Mouse (Mus musculus) megakaryocyte, embryonic 14.5 days (primary cell): Measurements from ENCODE around the gene Cactin.

Experiments used
- FLI1 ChIP-seq: IDR thresholded peaks from 2 replicates; pipeline ENCODE4 v1.6.1; 2012; ENCODE audit warnings: low read length, inconsistent platforms, mixed read lengths
- GATA1 ChIP-seq: IDR thresholded peaks from 3 replicates; pipeline ENCODE4 v1.6.1; 2012; ENCODE audit warnings: mixed read lengths, low read length, inconsistent platforms, borderline replicate concordance

DNA sequence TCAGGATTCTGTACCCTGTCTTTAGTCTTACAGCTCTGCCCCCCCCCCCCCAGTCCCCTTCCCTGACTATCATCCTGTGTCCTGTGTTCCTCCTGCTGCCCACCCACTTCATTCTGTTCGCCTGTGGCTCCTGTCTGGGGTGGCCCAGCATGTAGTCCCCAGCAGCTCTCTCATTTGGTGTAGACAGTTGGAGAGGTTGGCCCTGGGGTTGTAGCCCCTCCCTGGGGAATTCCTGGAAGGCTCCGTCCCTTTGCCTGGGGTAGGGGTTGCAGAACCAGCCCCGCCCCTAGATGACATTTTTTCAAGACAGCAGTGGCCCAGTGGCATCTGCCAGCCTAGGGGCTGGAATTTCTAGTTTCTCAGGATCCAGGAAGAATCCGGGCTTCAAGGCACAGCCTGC is 37.3 kb downstream of the Cactin start:
- TF ChIP-seq GATA1 (no peak), FLI1 (no peak)
